Mouse (Mus musculus) B cell, adult 2 months (primary cell): ENCODE data around the gene Bnc2.

Experiments used
- DNase-seq, 2 experiments: peaks; one replicate each; pipeline ENCODE4 v3.0.0; 2022

Gene Bnc2

DNA sequence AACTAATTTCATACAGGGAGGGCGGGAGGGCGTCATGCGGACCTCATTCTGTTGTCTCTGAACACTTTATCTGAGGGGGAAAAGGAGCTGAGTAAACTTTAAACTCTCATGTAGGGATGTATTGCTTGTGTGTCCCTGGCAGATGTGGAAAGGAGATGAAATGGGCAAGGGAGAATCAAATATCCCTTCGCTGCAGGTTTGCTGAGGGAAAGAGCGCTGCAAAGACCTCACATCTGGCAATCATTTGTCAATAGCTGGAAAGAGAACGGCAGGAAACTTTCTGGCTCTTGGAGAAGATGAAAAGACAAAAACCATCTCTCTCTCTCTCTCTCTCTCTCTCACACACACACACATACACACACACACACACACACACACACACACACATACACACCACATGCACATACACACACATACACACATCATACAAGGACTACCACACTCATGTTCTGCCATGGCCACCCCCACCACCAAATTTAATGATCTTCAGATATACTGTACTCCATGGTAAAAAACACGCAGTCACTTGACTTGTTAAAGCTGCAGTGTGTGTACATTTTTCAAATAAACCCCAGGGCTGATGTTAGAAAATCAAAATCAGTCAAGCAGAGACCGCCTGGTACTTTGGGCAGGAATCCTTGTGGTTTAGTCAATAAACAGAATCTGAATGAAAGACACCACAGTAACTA lies 172.3 kb downstream of the Bnc2 start:
- no peak for DNase-seq

- DNase-seq: no peak
These were observed 174.2 kb downstream of the Bnc2 start for GRCm38 (mm10) chr4:84500796-84501349.

- no peak for DNase-seq
These were observed 174.8 kb downstream of the Bnc2 start for GRCm38 (mm10) chr4:84500259-84500658.

GRCm38 (mm10) chr4:84498469-84498868 lies 176.6 kb downstream of the Bnc2 start:
- DNase-seq: no peak

DNA sequence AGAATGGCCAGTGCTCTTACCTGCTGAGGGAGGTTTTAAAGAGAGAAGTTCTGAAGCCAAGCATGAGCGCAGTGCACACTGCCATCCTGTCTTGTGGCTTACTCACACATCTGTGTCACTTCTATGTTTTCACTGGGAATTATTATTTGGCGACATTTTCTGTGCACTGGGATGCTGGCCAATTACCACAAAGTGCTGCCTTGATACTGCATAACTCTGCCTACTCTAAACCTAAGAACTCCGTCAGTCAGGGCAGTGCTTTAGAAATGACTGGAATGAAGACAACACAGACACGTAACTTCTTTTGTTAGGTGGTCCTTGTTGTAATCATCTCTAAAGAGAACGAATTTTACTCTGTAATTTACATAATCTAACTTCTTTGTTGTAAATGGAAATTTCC lies 186.8 kb downstream of the Bnc2 start:
- no peak for DNase-seq

DNA sequence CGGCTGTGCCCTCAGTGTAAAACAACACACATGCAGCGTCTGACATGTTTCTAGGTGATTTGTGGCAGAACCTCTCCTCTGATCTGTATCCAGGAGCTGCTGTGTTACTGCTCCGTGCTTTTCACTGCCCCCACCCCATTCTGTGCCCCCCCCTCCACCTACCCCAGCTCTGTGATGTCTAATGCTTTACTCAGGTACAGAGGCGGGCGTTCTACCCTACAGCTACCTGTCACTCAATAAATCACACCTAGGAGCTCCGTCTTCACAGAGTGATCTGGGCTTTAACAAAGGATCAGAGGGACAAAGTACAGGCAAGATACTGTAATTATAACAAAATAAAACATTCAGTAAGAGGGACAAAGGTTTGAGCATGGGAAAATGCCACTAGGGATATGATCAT lies 192.4 kb downstream of the Bnc2 start:
- DNase-seq: no peak

- DNase-seq: no peak
These were observed 202.4 kb downstream of the Bnc2 start for GRCm38 (mm10) chr4:84472643-84473042.

DNA sequence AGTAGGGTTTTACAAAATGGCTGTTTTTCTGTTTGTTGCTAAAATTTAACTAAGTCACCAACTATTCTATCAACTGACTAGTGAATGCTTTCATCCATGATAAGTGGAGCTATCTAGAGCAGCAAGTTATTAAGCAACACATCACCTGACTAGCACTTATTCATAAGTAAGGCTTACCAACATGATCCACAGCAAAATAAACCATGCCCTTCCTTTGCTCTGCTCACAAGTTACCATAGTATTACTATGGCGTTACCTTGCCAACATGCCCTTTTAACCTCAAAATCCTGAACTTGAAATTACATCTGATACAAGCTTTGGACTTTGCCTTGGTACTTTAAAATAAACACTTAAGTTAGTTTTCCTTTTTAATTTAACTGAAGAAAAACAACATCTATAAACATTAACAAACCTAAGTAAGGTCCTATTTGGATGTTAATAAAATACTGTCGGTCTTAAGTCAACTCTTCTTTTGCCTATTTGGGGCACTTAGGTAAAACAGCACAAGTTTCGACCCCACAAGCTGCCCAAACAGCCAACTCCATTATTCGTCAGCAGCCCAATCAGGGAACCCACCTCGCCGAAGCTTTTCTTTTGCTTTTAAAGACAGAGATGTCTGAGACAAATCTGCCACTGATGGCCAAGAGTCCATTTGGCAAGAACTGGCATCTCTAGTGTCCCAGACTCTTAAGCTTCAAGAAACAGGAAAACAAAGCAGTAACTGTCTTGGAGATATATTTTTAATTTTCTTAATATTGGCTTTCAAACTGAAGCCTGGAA lies 204.8 kb downstream of the Bnc2 start:
- no peak for DNase-seq

DNA sequence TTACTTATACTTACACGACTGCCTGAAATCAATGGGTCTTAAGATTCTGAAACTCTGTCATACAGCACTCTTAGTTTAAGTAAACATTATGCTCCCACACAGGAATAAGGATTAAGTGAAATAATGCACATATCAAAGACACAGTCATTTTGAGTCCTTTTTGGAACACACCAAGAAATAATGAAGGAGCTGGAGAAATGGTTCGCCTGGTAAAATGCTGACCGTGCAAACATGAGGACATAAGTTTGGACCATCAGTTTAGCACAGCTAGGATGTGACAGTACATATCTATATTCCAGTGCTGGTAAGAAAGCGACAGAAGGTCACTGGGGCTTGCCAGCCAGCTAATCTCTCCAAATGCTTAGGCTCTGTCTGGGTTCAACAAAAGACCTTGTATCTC lies 205.7 kb downstream of the Bnc2 start:
- no peak for DNase-seq

- DNase-seq: no peak
These were observed 207.4 kb downstream of the Bnc2 start for GRCm38 (mm10) chr4:84467722-84468121.

- DNase-seq: no peak
These were observed 216.9 kb downstream of the Bnc2 start for GRCm38 (mm10) chr4:84458218-84458560.

- no peak for DNase-seq
These were observed 217.4 kb downstream of the Bnc2 start for GRCm38 (mm10) chr4:84457512-84458217.

DNA sequence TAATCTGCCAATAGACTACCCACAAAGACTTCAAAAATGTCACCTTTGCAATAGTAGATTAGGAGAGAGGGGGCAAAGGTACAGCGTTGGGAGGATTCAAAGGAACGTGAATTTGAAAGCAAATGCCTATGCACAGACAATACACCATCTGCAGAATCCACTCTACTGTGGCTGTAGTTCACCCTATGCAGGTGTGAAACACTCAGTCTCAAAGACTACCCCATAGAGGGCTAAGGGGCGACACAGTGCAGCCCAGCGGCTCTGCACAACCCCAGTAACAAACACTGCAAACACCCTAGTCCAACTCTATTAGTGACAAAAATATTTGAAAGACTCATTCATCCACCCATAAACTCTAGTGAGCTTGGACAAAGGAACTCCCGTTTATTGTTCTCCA lies 218.2 kb downstream of the Bnc2 start:
- no peak for DNase-seq

DNA sequence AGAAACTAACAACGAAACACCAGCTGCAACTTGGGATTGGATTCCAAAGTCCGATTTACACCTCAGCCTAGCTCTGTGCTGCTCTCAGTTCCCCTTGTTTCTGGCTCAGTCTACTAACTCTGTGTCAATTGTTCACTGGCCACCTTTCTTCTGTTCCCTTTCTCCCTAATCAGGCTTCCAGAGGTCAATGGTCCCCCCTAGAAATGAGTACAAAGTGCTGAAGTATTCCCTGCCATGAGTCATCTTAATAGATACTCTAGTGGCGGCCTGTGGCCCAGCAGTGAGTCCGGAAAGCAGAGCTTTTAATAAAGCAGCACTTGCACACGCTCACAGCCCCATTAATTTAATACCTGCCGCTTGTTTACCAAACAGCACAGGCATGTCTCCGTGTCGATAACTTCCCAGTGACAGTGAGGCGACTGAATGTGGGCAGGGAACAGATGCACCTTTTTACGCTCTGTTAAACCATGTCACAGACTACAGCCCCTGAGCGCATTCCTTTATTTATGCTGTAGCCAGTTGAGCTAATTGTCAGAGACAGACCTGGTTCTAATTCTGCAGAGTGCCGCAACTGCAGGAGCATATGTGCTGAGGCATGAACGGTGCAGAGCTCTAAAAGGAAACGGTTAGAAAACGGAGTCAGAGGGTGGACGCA lies 218.8 kb downstream of the Bnc2 start:
- DNase-seq: no peak

GRCm38 (mm10) chr4:84454493-84454892 lies 220.6 kb downstream of the Bnc2 start:
- DNase-seq: no peak

DNA sequence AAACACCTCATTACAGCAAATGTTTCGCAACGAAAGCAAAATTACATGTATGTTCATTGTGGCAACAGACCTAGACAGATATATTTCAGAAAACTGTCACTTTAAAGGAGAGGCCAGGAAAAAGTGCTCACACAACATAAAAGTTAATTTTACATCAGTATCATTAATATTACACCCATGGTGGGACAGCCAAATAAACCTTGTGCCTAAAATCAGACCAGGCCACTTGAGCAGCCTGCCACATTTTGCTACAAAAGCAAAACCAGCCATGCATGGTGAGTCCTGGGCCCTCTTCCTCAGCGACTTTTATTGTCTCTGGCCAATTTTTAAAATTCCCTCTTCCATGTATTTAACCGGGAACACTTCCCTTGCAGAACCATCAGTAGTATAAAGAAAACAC lies 221.5 kb downstream of the Bnc2 start:
- DNase-seq: no peak

- DNase-seq: no peak
These were observed 222.4 kb downstream of the Bnc2 start for GRCm38 (mm10) chr4:84452642-84453041.

DNA sequence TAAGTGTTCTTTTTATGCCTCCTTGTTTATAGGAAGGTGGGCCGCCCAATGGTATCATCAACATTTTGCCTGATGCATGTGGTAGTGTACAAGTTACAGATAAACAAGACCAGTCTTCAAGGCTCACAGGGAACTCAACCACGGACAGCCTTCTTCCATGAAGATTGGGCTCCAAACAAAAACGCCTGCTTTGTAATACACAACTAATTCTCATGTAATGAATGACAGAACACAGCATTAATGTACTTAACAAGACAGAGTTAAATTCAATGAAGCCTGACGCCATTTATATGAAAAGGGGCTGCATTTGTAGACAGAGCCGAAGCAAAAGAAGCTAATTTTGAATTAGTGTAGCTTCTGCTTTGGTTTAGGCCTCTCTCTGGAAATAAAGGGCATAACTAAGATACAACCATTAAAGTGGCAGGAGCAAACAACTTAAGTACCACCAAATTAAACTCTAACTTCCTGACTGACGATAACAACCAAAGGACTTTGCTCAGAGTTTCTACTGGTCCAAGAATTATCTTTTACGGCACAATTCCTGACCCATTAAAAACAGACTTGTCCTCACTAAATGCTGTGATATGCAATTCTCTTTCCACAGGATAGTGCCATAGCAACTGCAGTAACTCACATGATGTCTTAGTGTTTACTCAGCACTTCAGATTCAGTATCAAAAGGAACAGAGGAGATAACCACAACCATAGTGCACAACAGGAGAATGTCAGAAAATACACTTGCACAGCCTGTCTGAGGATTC lies 225.6 kb downstream of the Bnc2 start:
- DNase-seq: no peak

DNA sequence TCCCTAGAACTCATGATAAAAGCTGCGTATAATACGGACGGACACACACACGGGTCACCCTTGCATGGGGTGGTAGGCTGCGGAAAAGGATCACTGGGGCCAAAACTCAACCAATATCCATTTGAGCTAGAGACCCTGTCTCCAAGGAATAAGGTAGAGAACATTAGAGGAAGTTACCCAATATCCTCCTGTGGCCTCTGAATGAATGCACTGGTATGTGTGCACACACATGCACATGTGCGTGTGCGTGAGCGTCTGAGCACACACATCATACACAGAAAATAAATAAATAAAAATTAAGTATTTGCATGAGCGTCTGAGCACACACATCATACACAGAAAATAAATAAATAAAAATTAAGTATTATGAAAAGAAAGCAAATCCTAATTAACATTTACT lies 241.8 kb downstream of the Bnc2 start:
- no peak for DNase-seq

GRCm38 (mm10) chr4:84431677-84432515 lies 243.2 kb downstream of the Bnc2 start:
- DNase-seq: no peak

DNA sequence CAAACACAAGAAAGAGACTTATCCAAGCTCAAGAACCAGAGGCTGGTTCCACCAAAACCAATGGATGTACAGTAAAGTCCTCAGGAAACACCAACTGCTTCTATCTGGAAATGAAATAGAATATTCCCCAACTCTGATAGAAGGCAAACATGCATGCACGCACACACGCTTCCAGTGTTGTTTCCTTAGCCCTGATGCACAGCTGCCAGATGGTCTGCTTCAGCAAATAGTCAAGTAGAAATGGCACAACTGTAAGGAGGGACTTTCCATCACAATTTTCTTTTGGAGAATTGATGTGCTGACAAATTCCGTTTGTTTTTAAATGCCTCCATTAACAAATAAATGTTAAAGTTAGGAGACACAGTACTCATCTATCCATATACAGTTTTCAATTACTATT lies 247.1 kb downstream of the Bnc2 start:
- no peak for DNase-seq

DNA sequence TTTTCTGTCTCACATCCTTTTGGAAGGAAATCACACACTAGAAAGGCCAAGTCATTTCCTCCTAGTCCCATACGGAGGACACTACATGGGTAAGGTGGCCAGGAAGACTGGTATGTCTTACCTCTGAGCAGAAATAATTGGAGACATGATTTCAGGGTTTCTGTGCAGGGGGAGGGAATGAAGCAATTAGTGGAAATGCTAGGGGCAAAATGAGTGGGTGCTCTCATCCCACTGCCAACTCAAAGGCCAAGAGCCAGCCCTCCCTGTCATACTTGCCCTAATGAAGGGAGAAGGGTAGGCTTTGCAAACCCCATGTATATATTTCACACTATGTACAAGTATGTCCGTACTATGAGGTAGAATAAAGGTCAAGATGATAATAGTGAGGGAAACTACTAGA lies 263.6 kb downstream of the Bnc2 start:
- no peak for DNase-seq
